Mouse (Mus musculus) heart, embryonic 11.5 days (tissue): ENCODE measurements at regions not wholly inside any gene's neighbourhood (a gene's known extent, or its start where the extent isn't known, plus 50 kb on each side); places are given as distances from the start of the nearest gene placed in this dataset.

Experiments used
- ATAC-seq: fragments of 200-750 bp; cut with Nextera tagmentation; replicated peaks from 2 replicates; pipeline ENCODE4 v1.8.0; 2017; ENCODE audit warnings: moderate library complexity; ENCODE audit not compliant: insufficient number of reproducible peaks, low FRiP score, low TSS enrichment
- H3K27ac ChIP-seq: fragments of 300-500 bp; sonication (generic); 2 replicates; pipeline ENCODE4 v1.5.1; 2014; ENCODE audit warnings: mild to moderate bottlenecking, low read depth, low read length
- H3K27me3 ChIP-seq: fragments of 300-500 bp; sonication (generic); 2 replicates; pipeline ENCODE4 v1.6.1; 2014; ENCODE audit warnings: mild to moderate bottlenecking, low read length, mixed read lengths; ENCODE audit not compliant: control insufficient read depth, insufficient read depth
- H3K36me3 ChIP-seq: fragments of 300-500 bp; sonication (generic); 2 replicates; pipeline ENCODE4 v1.6.1; 2014; ENCODE audit warnings: mild to moderate bottlenecking, low read length, moderate library complexity, mixed read lengths; ENCODE audit not compliant: control insufficient read depth, insufficient read depth
- H3K4me1 ChIP-seq: fragments of 300-500 bp; sonication (generic); 2 replicates; pipeline ENCODE4 v1.6.1; 2014; ENCODE audit warnings: low read length; ENCODE audit not compliant: control insufficient read depth, insufficient read depth
- H3K4me2 ChIP-seq: fragments of 300-500 bp; sonication (generic); 2 replicates; pipeline ENCODE4 v1.6.1; 2014; ENCODE audit warnings: mild to moderate bottlenecking, moderate library complexity
- H3K4me3 ChIP-seq: fragments of 300-500 bp; sonication (generic); 2 replicates; pipeline ENCODE4 v1.5.1; 2014; ENCODE audit warnings: low read depth, low read length
- H3K9ac ChIP-seq: fragments of 300-500 bp; sonication (generic); 2 replicates; pipeline ENCODE4 v1.6.1; 2014; ENCODE audit warnings: mild to moderate bottlenecking, low read depth, low read length, moderate library complexity
- H3K9me3 ChIP-seq: fragments of 300-500 bp; sonication (generic); replicated peaks from 2 replicates; pipeline ENCODE4 v1.6.1; 2016; ENCODE audit warnings: low read length; ENCODE audit not compliant: control insufficient read depth
- WGBS: fragments of 180-500 bp; shearing (Covaris S2); extraction: QIAGEN DNeasy Blood & Tissue Kit; methylation state at CpG from one replicate; pipeline ENCODE4 v1.1.7; 2014; ENCODE audit not compliant: insufficient replicate concordance; 5-methylcytosine and 5-hydroxymethylcytosine counted together

DNA sequence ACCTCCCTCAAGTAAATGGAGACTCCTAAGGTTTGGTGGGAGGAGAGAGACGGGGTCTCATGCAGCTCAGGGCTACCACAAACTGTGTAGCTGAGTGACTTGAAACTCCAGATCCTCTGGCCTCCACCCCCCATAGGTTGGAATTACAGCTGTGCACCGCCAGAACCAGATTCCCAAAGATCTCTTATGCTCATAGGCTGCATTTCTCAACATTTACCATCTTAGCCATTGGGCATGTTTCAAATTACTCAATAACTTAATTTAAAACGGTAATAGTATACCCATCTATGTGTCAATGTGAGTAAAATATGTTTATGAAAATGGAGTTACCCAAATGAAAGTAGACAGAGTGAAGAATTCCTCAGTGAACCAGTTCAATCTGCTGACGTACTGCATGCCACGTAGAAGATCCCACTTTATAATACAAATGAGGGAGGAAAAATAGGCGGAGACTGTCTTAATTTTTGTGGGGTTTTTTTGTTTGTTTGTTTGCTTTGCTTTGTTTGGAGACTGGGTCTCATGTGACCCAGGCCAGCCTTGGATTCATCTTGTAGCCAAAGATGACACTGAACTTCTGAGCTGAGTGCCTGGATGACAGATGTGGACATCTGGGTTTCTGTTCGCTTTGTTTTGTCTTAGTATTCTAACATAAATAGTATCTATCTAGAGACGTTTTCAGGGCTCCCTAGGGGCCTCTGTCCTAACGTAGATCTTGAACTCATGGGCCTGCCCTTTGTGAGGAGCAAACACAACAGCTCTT is 79.1 kb downstream of the Rhob start:
- 71% methylated on average over 9 of the region's 9 CpGs for WGBS
- H3K4me1 ChIP-seq = no peaks in the 10 kb centered on the region
- H3K36me3 ChIP-seq = no peaks in the 10 kb centered on the region
- H3K4me2 ChIP-seq = no peak overlapping the region
- no peaks in the 10 kb centered on the region for H3K9me3 ChIP-seq
- no peak for ATAC-seq
- H3K27ac ChIP-seq = no peak overlapping the region
- no peak overlapping the region for H3K9ac ChIP-seq
- H3K4me3 ChIP-seq = no peak overlapping the region
- no peaks in the 10 kb centered on the region for H3K27me3 ChIP-seq

- Histone ChIP-seq H3K9ac (no peak overlapping the region), H3K4me2 (no peak overlapping the region), H3K9me3 (no peaks in the 10 kb centered on the region), H3K36me3 (no peaks in the 10 kb centered on the region), H3K27ac (no peak overlapping the region), H3K27me3 (no peaks in the 10 kb centered on the region), H3K4me3 (no peak overlapping the region), H3K4me1 (no peaks in the 10 kb centered on the region)
- WGBS = 66% methylated on average over 5 of the region's 5 CpGs
- no peak for ATAC-seq
These were observed 80.9 kb downstream of the Rhob start for GRCm38 (mm10) chr12:8418890-8419289.

DNA sequence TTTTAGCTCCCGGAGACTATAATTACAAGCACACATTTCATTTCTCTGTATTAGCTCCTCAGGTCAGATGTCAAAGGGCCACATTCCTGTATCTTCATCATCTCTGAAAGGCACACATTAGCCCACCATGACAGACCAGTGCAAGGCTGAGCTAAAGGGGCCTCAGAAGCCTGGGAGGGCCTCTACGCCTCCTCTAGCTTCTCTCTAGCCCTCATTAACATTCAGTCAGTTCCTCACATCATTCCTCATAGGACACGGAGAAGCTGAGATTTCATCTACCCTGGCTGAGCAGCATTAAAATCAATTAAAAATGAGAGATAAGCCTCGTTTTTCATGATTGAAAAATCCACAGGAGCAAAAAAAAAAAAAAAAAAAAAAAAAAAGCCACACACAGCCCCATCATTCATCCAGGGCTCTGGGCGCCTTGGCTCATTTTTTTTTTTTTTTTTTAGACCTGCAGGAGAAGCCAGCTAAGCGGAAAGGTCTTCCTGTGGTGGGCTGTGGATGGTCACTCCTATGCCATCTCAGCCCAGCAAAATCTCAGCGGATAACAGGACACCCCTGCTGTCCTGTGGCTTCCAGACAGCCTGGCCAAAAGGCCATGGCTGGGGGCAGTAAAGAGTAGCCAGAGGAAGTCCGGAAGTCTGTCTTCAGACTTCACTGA is 82.5 kb downstream of the Rhob start:
- no peak overlapping the region for H3K4me3 ChIP-seq
- H3K4me1 ChIP-seq = no peaks in the 10 kb centered on the region
- no peak overlapping the region for H3K9ac ChIP-seq
- ATAC-seq = no peak
- H3K27me3 ChIP-seq = no peaks in the 10 kb centered on the region
- no peaks in the 10 kb centered on the region for H3K36me3 ChIP-seq
- 65% methylated on average over 8 of the region's 8 CpGs for WGBS
- H3K4me2 ChIP-seq = no peak overlapping the region
- H3K9me3 ChIP-seq = no peaks in the 10 kb centered on the region
- no peak overlapping the region for H3K27ac ChIP-seq

- no peak overlapping the region for H3K4me3 ChIP-seq
- H3K27ac ChIP-seq = no peak overlapping the region
- no peaks in the 10 kb centered on the region for H3K27me3 ChIP-seq
- 80% methylated on average over 2 of the region's 2 CpGs for WGBS
- no peak overlapping the region for H3K9ac ChIP-seq
- no peaks in the 10 kb centered on the region for H3K36me3 ChIP-seq
- H3K9me3 ChIP-seq = no peaks in the 10 kb centered on the region
- ATAC-seq = no peak
- no peak overlapping the region for H3K4me2 ChIP-seq
- H3K4me1 ChIP-seq = peaks cover 14% of the 10 kb centered on the region
These were observed 87.7 kb downstream of the Rhob start for GRCm38 (mm10) chr12:8412125-8412524.

- Histone ChIP-seq H3K4me3 (peak overlapping the region; percentile 2; the same call in 1 of the 2 replicates), H3K4me1 (peaks cover 14% of the 10 kb centered on the region), H3K36me3 (no peaks in the 10 kb centered on the region), H3K27ac (no peak overlapping the region), H3K9me3 (no peaks in the 10 kb centered on the region), H3K27me3 (no peaks in the 10 kb centered on the region), H3K4me2 (peak overlapping the region; percentile 51), H3K9ac (peak overlapping the region; percentile 56; the same call in 1 of the 2 replicates)
- WGBS = 32% methylated on average over 24 of the region's 24 CpGs
- ATAC-seq = no peak
These were observed 89.1 kb downstream of the Rhob start for GRCm38 (mm10) chr12:8410410-8411341.

DNA sequence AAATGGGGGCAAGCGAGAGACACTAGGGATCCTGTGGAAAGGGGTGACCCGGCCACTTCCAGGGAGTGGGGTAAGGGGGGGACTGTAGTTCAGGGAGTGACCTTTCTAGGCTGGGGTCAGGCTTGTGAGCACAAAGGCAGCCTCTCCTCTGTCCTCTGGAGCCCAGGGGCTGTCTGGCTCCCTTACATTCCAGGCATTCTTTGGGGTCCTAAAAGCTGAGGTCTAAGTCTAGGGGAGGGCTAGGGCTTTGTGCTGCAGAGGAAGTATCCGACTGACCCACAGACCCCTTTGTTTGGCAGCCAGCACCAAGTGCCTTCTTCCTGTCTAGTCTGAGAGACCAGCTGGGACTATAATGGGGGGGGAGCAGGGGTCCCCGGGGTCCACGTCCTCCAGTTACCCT is 88.9 kb downstream of the Hs1bp3 start:
- peak; percentile 69 for ATAC-seq
- Histone ChIP-seq H3K36me3 (no peaks in the 10 kb centered on the region), H3K9ac (0 out of 2 replicates have a peak overlapping the region, but pooled peaks have one; percentile 22), H3K27me3 (no peaks in the 10 kb centered on the region), H3K4me2 (no peak overlapping the region), H3K4me3 (no peak overlapping the region), H3K9me3 (no peaks in the 10 kb centered on the region), H3K27ac (no peak overlapping the region), H3K4me1 (peaks cover 11% of the 10 kb centered on the region)
- 27% methylated on average over 5 of the region's 5 CpGs for WGBS

DNA sequence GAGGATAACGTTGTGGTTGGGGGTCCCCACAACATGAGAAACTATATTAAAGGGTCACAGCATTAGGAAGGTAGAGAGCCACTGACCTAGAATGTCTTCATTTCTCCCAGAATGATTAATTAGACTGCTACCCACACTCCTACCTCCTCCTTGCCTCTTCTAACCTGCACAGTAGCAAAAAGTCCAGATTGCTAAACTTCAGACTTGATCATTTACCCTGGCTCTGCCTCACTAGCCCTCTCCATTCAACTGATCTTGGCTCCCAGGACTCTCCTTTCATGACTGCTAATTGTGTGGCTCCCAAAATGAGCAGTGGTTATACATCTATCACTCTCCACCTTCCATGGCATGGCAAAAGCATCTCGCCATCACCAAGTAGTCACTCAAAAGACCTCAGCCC is 88.1 kb downstream of the Hs1bp3 start:
- Histone ChIP-seq H3K27ac (no peak overlapping the region), H3K9me3 (no peaks in the 10 kb centered on the region), H3K27me3 (no peaks in the 10 kb centered on the region), H3K9ac (no peak overlapping the region), H3K4me2 (no peak overlapping the region), H3K36me3 (no peaks in the 10 kb centered on the region), H3K4me3 (no peak overlapping the region), H3K4me1 (peaks cover 11% of the 10 kb centered on the region)
- WGBS = 81% methylated on average over 2 of the region's 2 CpGs
- no peak for ATAC-seq

DNA sequence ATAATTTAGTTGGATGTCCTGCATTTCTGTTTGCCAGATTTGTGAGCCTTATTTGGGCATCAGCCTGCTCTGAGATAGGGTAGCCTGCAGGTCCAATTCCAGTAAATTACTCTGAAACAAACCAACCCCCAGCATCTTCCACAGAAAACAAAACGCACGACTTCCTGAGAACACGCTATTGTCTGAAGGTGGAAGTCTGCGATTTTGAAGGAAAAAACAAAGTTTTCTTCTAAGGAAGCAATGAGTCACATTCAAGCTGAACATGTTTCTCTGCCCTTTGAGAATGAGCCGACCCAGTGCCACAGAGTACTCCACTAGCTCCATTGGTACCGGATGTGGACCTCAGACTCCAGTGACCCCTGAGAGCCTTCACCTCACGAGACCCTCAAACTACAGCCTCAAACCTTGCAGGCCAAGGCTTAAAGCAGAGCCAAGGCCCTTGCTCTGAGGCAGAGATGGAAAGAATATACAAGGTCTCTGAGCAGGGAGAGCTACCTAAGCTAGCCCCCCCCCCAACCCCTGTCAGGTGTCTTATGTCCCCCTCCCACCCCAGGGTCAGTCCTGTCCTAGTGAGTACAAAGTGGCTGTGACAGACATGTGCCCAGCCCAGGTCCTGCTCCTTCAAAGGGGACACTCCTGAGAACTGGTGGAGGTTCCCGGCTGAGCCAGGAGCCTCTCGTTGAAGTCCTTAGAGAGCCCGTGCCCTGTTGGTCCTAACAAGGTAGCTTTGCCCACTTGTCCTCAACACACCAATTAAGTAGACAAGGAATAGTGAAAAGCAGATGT is 87.3 kb downstream of the Hs1bp3 start:
- H3K4me3 ChIP-seq = no peak overlapping the region
- no peak overlapping the region for H3K27ac ChIP-seq
- H3K4me2 ChIP-seq = no peak overlapping the region
- H3K36me3 ChIP-seq = no peaks in the 10 kb centered on the region
- H3K9me3 ChIP-seq = no peaks in the 10 kb centered on the region
- no peaks in the 10 kb centered on the region for H3K27me3 ChIP-seq
- H3K4me1 ChIP-seq = peaks cover 11% of the 10 kb centered on the region
- no peak overlapping the region for H3K9ac ChIP-seq
- WGBS = 67% methylated on average over 10 of the region's 10 CpGs
- ATAC-seq = no peak
